Mouse (Mus musculus): ENCODE results near the gene Ednra.

DNA sequence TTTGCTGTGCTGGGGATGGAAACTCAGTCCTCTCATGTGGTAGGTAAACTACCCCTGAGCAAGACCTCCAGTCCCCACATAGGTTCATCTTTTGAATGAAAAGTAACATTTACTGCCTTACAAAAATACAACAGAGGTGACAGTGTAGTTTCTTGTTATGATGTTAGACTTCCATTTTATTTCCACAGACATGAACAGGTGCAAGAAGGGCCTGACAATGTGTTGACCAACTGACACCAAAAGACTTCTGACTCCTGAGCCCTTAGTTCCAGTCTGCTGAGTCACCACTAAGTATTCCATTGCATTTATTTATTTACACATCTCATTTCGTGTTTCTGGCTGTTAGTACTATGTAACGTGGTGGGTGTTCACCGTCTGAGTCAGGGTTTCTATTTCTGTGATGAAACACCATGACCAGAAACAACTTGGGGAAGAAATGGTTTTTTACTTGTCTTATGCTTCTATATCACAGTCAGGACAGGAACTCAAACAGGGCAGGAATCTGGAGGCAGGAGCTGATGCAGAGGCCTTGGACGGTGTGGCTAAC, 64.7 kb downstream of the Ednra start:
- TF ChIP-seq CTCF (IDR thresholded peaks at IDR 0.05; ENCODE audit: control insufficient read depth, insufficient read depth, low read length) (no peak), POLR2A (IDR thresholded peaks at IDR 0.05; ENCODE audit: borderline replicate concordance, control insufficient read depth, low read depth, low read length) (no peak)
